Mouse (Mus musculus) olfactory bulb, adult 2 months (tissue): ENCODE measurements around the gene Hoxb2.

Source experiments
- CTCF ChIP-seq: fragments of 200-500 bp; IDR thresholded peaks from 2 replicates; pipeline ENCODE4 v1.5.1; 2012; ENCODE audit warnings: low read depth, mild to moderate bottlenecking, low read length, moderate library complexity; ENCODE audit not compliant: insufficient read depth
- POLR2A ChIP-seq: fragments of 200-500 bp; IDR thresholded peaks from 2 replicates; pipeline ENCODE4 v1.6.1; 2012; ENCODE audit warnings: mild to moderate bottlenecking, low read depth, low read length, moderate library complexity; ENCODE audit not compliant: insufficient read depth

DNA sequence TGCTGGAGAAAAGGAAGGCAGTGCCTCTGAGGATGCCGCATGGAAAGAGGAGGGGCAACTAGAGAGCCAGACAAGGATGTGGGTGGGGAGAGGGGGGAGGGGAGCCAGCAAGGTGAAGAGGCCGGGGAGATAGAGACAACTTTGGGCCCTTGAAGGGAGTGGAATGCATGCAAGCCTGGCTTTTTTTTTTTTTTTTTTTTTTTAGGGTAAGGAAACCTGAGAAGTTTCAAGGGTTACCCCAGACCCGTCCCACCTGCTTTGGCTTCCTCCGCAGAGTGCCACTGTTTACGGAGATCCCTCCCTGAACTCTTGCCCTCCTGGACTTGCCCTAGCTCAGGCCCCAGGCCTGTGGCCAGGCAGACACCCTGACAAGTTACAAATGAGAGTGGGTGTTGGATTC, 13.5 kb downstream of the Hoxb2 start:
- TF ChIP-seq CTCF = no peak
- TF ChIP-seq POLR2A = no peak
